Mouse (Mus musculus) heart, postnatal 0 days (tissue): ENCODE measurements around the gene Gm10392.
A peak's percentile ranks its signal among the peaks of the same experiment; 100 is the strongest.

Source experiments
- CTCF ChIP-seq: IDR thresholded peaks from 2 replicates; pipeline ENCODE4 v1.5.1; 2016; ENCODE audit warnings: antibody characterized with exemption, control low read depth, low read depth
- EP300 ChIP-seq: IDR thresholded peaks from 2 replicates; pipeline ENCODE4 v1.6.1; 2016; ENCODE audit warnings: antibody characterized with exemption, low read depth

- TF ChIP-seq CTCF: peak; percentile 83
- TF ChIP-seq EP300: peak; percentile 68
Observed at GRCm38 (mm10) chr11:77508068-77509021, 10.7 kb downstream of the Gm10392 start.
